Mouse (Mus musculus) lung, adult 2 months (tissue): Measurements from ENCODE around the gene Rnf6. TPM values are rescaled to one million over a fixed set of nuclear protein-coding genes. Genes with fewer than 3 reads are reported as not detected.
A peak's percentile ranks its signal among the peaks of the same experiment; 100 is the strongest.
"Not testable (repeated sequence)": the region's sequence is repeated elsewhere in the genome, so short reads cannot be mapped to it uniquely, and the experiment has no call there.

Experiments
- DNase-seq: peaks from one replicate; pipeline ENCODE4 v3.0.0; 2022
- H3K4me1 ChIP-seq: fragments of 200-500 bp; 2 replicates; pipeline ENCODE4 v1.6.1; 2011; ENCODE audit warnings: low read length; ENCODE audit not compliant: control insufficient read depth, insufficient read depth
- H3K4me3 ChIP-seq: fragments of 200-500 bp; replicated peaks from 2 replicates; pipeline ENCODE3; 2011; ENCODE audit warnings: low read depth, mild to moderate bottlenecking, control low read depth, low read length; ENCODE audit errors: extremely low read depth
- CTCF ChIP-seq: fragments of 200-500 bp; IDR thresholded peaks from 2 replicates; pipeline ENCODE4 v1.5.1; 2011; ENCODE audit warnings: mild to moderate bottlenecking, low read length, control low read depth; ENCODE audit not compliant: insufficient read depth
- POLR2A ChIP-seq: fragments of 200-500 bp; IDR thresholded peaks from 2 replicates; pipeline ENCODE4 v1.6.1; 2011; ENCODE audit warnings: low read depth, mild to moderate bottlenecking, control low read depth, low read length, borderline replicate concordance; ENCODE audit errors: extremely low read depth
- WGBS: fragments of 180-500 bp; shearing (Covaris S2); methylation state at CpG from one replicate; pipeline ENCODE4 v1.1.7; 2018; 5-methylcytosine and 5-hydroxymethylcytosine counted together
- polyA plus RNA-seq: library from polyadenylated mRNA; depleted of rRNA; stranded (reverse); fragments of >200 nt; gene quantifications from 2 replicates; pipeline ENCODE4 v1.2.3, GENCODE M21; 2012

Rnf6 gene
- polyA plus RNA-seq, 1 experiment = 25.9 TPM

GRCm38 (mm10) chr5:146199540-146199939, 21.8 kb downstream of the Rnf6 start:
- no peak overlapping the region for H3K4me3 ChIP-seq
- TF ChIP-seq POLR2A (no peak), CTCF (no peak)
- no peaks in the 10 kb centered on the region for H3K4me1 ChIP-seq
- 60% methylated on average over 2 of the region's 2 CpGs for WGBS
- no peak for DNase-seq

GRCm38 (mm10) chr5:146199073-146199472, 22.3 kb downstream of the Rnf6 start:
- TF ChIP-seq POLR2A (no peak), CTCF (no peak)
- DNase-seq = no peak
- Histone ChIP-seq H3K4me1 (no peaks in the 10 kb centered on the region), H3K4me3 (no peak overlapping the region)

- 79% methylated on average over 8 of the region's 8 CpGs for WGBS
- TF ChIP-seq POLR2A (no peak), CTCF (no peak)
- no peaks in the 10 kb centered on the region for H3K4me1 ChIP-seq
- no peak overlapping the region for H3K4me3 ChIP-seq
- no peak for DNase-seq
Measured at GRCm38 (mm10) chr5:146193360-146193759, 28.0 kb downstream of the Rnf6 start.

GRCm38 (mm10) chr5:146190501-146191269, 30.7 kb downstream of the Rnf6 start:
- no peaks in the 10 kb centered on the region for H3K4me1 ChIP-seq
- TF ChIP-seq POLR2A (no peak), CTCF (no peak)
- WGBS = 57% methylated on average over 3 of the region's 3 CpGs
- H3K4me3 ChIP-seq = no peak overlapping the region
- no peak for DNase-seq

- WGBS = 52% methylated on average over 4 of the region's 4 CpGs
Measured at GRCm38 (mm10) chr5:146190093-146190492, 31.3 kb downstream of the Rnf6 start.

GRCm38 (mm10) chr5:146188712-146189111, 32.6 kb downstream of the Rnf6 start:
- WGBS = 78% methylated on average over 7 of the region's 7 CpGs
- no peak for TF ChIP-seq CTCF
- TF ChIP-seq POLR2A = no peak
- no peak overlapping the region for H3K4me3 ChIP-seq
- no peak for DNase-seq
- H3K4me1 ChIP-seq = no peaks in the 10 kb centered on the region

More at GRCm38 (mm10) chr5:146190093-146190492, 31.3 kb downstream of the Rnf6 start:
- DNase-seq = no peak
- Histone ChIP-seq H3K4me3 (no peak overlapping the region), H3K4me1 (no peaks in the 10 kb centered on the region)
- TF ChIP-seq POLR2A = no peak
- TF ChIP-seq CTCF = no peak

GRCm38 (mm10) chr5:146188144-146188543, 33.2 kb downstream of the Rnf6 start:
- DNase-seq = no peak
- Histone ChIP-seq H3K4me3 (no peak overlapping the region), H3K4me1 (no peaks in the 10 kb centered on the region)
- TF ChIP-seq CTCF (no peak), POLR2A (no peak)
- WGBS = 94% methylated on average over 1 of the region's 1 CpGs

GRCm38 (mm10) chr5:146187441-146187840, 33.9 kb downstream of the Rnf6 start:
- 17% methylated on average over 5 of the region's 5 CpGs for WGBS
- DNase-seq = peak; percentile 52

GRCm38 (mm10) chr5:146185204-146185603, 36.2 kb downstream of the Rnf6 start, which contains the start of gene 1700001J03Rik:
Gene 1700001J03Rik (minus strand): TSS chr5:146185304.
- not testable (repeated sequence) for H3K4me1 ChIP-seq, DNase-seq, H3K4me3 ChIP-seq
- 79% methylated on average over 4 of the region's 4 CpGs for WGBS

More at GRCm38 (mm10) chr5:146187441-146187840, 33.9 kb downstream of the Rnf6 start:
- TF ChIP-seq CTCF = peak; percentile 82
- not testable (repeated sequence) for H3K4me1 ChIP-seq, H3K4me3 ChIP-seq

GRCm38 (mm10) chr5:146172744-146173143, 48.6 kb downstream of the Rnf6 start:
- WGBS = 53% methylated on average over 4 of the region's 4 CpGs
- DNase-seq = peak; percentile 36

GRCm38 (mm10) chr5:146170621-146171020, 50.7 kb downstream of the Rnf6 start, which contains the start of gene Gm6309:
Gene Gm6309 (minus strand): TSS chr5:146170721.
- not testable (repeated sequence) for H3K4me1 ChIP-seq, DNase-seq, H3K4me3 ChIP-seq
- 58% methylated on average over 2 of the region's 2 CpGs for WGBS

More at GRCm38 (mm10) chr5:146172744-146173143, 48.6 kb downstream of the Rnf6 start:
- H3K4me3 ChIP-seq, H3K4me1 ChIP-seq: not testable (repeated sequence)
- TF ChIP-seq CTCF = peak; percentile 53

- 93% methylated on average over 3 of the region's 3 CpGs for WGBS
- DNase-seq, H3K4me3 ChIP-seq, H3K4me1 ChIP-seq: not testable (repeated sequence)
Measured at GRCm38 (mm10) chr5:146160439-146160838, 60.9 kb downstream of the Rnf6 start, which contains the start of gene Gm5565. Gene Gm5565 (minus strand): TSS chr5:146160539.
